Mouse (Mus musculus) liver, adult (tissue): ENCODE data around the gene Tecpr1.

Source experiments
- GATA4 ChIP-seq: IDR thresholded peaks from 2 replicates; pipeline ENCODE4 v1.6.1; 2014; ENCODE audit warnings: mild to moderate bottlenecking, low read length; ENCODE audit not compliant: insufficient replicate concordance

Tecpr1 gene

GRCm38 (mm10) chr5:144255632-144256540 lies 32.5 kb upstream of the Tecpr1 start:
- no peak for TF ChIP-seq GATA4

- no peak for TF ChIP-seq GATA4
Measured at GRCm38 (mm10) chr5:144254811-144255631, 31.6 kb upstream of the Tecpr1 start.

GRCm38 (mm10) chr5:144254122-144254810 lies 30.9 kb upstream of the Tecpr1 start:
- TF ChIP-seq GATA4 = no peak; the same call in 1 of the 2 replicates

- TF ChIP-seq GATA4 = no peak
Measured at GRCm38 (mm10) chr5:144253212-144253611, 29.8 kb upstream of the Tecpr1 start.

- TF ChIP-seq GATA4 = no peak
Measured at GRCm38 (mm10) chr5:144251876-144252577, 28.6 kb upstream of the Tecpr1 start.

GRCm38 (mm10) chr5:144249871-144250270 lies 26.5 kb upstream of the Tecpr1 start:
- TF ChIP-seq GATA4 = no peak

- TF ChIP-seq GATA4 = peak; percentile 79; the same call in 1 of the 2 replicates
Measured at GRCm38 (mm10) chr5:144247906-144248585, 24.6 kb upstream of the Tecpr1 start.

GRCm38 (mm10) chr5:144247307-144247706 lies 23.9 kb upstream of the Tecpr1 start:
- TF ChIP-seq GATA4 = no peak

- no peak for TF ChIP-seq GATA4
Measured at GRCm38 (mm10) chr5:144246669-144247068, 23.3 kb upstream of the Tecpr1 start.

- TF ChIP-seq GATA4 = no peak
Measured at GRCm38 (mm10) chr5:144245592-144245991, 22.2 kb upstream of the Tecpr1 start.

- no peak for TF ChIP-seq GATA4
Measured at GRCm38 (mm10) chr5:144243901-144244487, 20.6 kb upstream of the Tecpr1 start, which contains the start of gene Bri3. Bri3 (plus strand) TSS chr5:144244437.

- no peak for TF ChIP-seq GATA4
Measured at GRCm38 (mm10) chr5:144238969-144239368, 15.6 kb upstream of the Tecpr1 start.

GRCm38 (mm10) chr5:144234714-144235113 lies 11.3 kb upstream of the Tecpr1 start:
- TF ChIP-seq GATA4 = peak; percentile 89; the same call in 1 of the 2 replicates

GRCm38 (mm10) chr5:144234222-144234621 lies 10.8 kb upstream of the Tecpr1 start:
- TF ChIP-seq GATA4 = no peak
